ENCODE assay signal across 9 mouse cellular contexts in genomic region chr1:74195961-74196360, GRCm38 (mm10). TPM values are rescaled to one million over a fixed set of nuclear protein-coding genes. Genes with fewer than 3 reads are reported as not detected.
DNase-seq lines count a peak whose midpoint lies in the region; ATAC-seq and TF ChIP-seq lines count a peak whose summit lies in the region.
"Had no signal": no experiment of that assay in that cellular context is flagged by ENCODE, and none has a peak within 500 bp of the region (broad histone marks: within the 10 kb centered on the region; RNA-seq: fewer than 3 reads in every experiment).

No protein-coding gene starts in this region.

- 53% methylated on average over 7 of the region's 7 CpGs for WGBS in hindbrain, embryonic 11.5 days
- 43% methylated on average over 7 of the region's 7 CpGs for WGBS in hindbrain, embryonic 12.5 days
- 54% methylated on average over 7 of the region's 7 CpGs for WGBS in embryonic facial prominence, embryonic 10.5 days
- WGBS in liver, postnatal 0 days (ENCODE audit: insufficient replicate concordance), result 33% methylated on average over 7 of the region's 7 CpGs

- no peaks in the 10 kb centered on the region for H3K9me3 ChIP-seq in hindbrain, embryonic 11.5 days (ENCODE audit: control insufficient read depth, low read length)
- H3K9me3 ChIP-seq in hindbrain, embryonic 12.5 days (replicated peaks), result no peaks in the 10 kb centered on the region
- no peaks in the 10 kb centered on the region for H3K9me3 ChIP-seq in embryonic facial prominence, embryonic 10.5 days
- H3K9me3 ChIP-seq in liver, postnatal 0 days (ENCODE audit: low read length), result no peaks in the 10 kb centered on the region
- H3K9me3 ChIP-seq: embryonic facial prominence, embryonic 12.5 days had no signal

- H3K27ac ChIP-seq in hindbrain, embryonic 11.5 days (ENCODE audit: low read depth, low read length), result no peak overlapping the region
- no peak overlapping the region for H3K27ac ChIP-seq in hindbrain, embryonic 12.5 days
- no peak overlapping the region for H3K27ac ChIP-seq in embryonic facial prominence, embryonic 10.5 days (replicated peaks)
- no peak overlapping the region; the same call in 1 of the 2 replicates for H3K27ac ChIP-seq in liver, postnatal 0 days (ENCODE audit: low read depth)
- H3K27ac ChIP-seq: embryonic facial prominence, embryonic 12.5 days had no signal

- TF ChIP-seq EP300 in liver, postnatal 0 days (IDR thresholded peaks at IDR 0.05; ENCODE audit: low read depth), result no peak

- no peak overlapping the region for H3K4me2 ChIP-seq in hindbrain, embryonic 11.5 days (replicated peaks; ENCODE audit: low read depth, low read length)
- no peak overlapping the region for H3K4me2 ChIP-seq in hindbrain, embryonic 12.5 days (replicated peaks)
- H3K4me2 ChIP-seq in liver, postnatal 0 days (ENCODE audit: low read depth, low read length), result peak overlapping the region; percentile 54; the same call in 1 of the 2 replicates
- H3K4me2 ChIP-seq: embryonic facial prominence, embryonic 12.5 days had no signal

- H3K27me3 ChIP-seq in hindbrain, embryonic 11.5 days (ENCODE audit: control insufficient read depth, insufficient read depth, low read length), result no peaks in the 10 kb centered on the region
- no peaks in the 10 kb centered on the region for H3K27me3 ChIP-seq in hindbrain, embryonic 12.5 days
- H3K27me3 ChIP-seq in embryonic facial prominence, embryonic 10.5 days (replicated peaks; ENCODE audit: low read depth, poor library complexity, severe bottlenecking), result no peaks in the 10 kb centered on the region
- no peaks in the 10 kb centered on the region for H3K27me3 ChIP-seq in liver, postnatal 0 days (ENCODE audit: insufficient read depth, low read length)
- H3K27me3 ChIP-seq: embryonic facial prominence, embryonic 12.5 days had no signal

- H3K36me3 ChIP-seq in hindbrain, embryonic 11.5 days (ENCODE audit: control insufficient read depth, insufficient read depth, low read length), result no peaks in the 10 kb centered on the region
- H3K36me3 ChIP-seq in hindbrain, embryonic 12.5 days, result no peaks in the 10 kb centered on the region
- H3K36me3 ChIP-seq in embryonic facial prominence, embryonic 10.5 days (replicated peaks), result no peaks in the 10 kb centered on the region
- H3K36me3 ChIP-seq in liver, postnatal 0 days (replicated peaks; ENCODE audit: insufficient read depth, low read length), result no peaks in the 10 kb centered on the region
- H3K36me3 ChIP-seq: embryonic facial prominence, embryonic 12.5 days had no signal

- H3K4me3 ChIP-seq in hindbrain, embryonic 11.5 days (ENCODE audit: low read depth, low read length), result no peak overlapping the region
- H3K4me3 ChIP-seq in hindbrain, embryonic 12.5 days, result no peak overlapping the region
- H3K4me3 ChIP-seq in embryonic facial prominence, embryonic 10.5 days, result no peak overlapping the region
- no peak overlapping the region for H3K4me3 ChIP-seq in liver, postnatal 0 days (ENCODE audit: low read depth, low read length)
- H3K4me3 ChIP-seq: embryonic facial prominence, embryonic 12.5 days had no signal

- TF ChIP-seq CTCF in liver, postnatal 0 days (IDR thresholded peaks at IDR 0.05; ENCODE audit: low read depth), result peak; percentile 79

- H3K9ac ChIP-seq in hindbrain, embryonic 11.5 days (ENCODE audit: low read depth, low read length), result no peak overlapping the region
- H3K9ac ChIP-seq in hindbrain, embryonic 12.5 days, result no peak overlapping the region
- no peak overlapping the region for H3K9ac ChIP-seq in liver, postnatal 0 days (replicated peaks)
- H3K9ac ChIP-seq: embryonic facial prominence, embryonic 12.5 days had no signal

- no peaks in the 10 kb centered on the region for H3K4me1 ChIP-seq in hindbrain, embryonic 11.5 days (replicated peaks; ENCODE audit: control insufficient read depth, insufficient read depth, low read length)
- no peaks in the 10 kb centered on the region for H3K4me1 ChIP-seq in hindbrain, embryonic 12.5 days
- peaks cover 4% of the 10 kb centered on the region for H3K4me1 ChIP-seq in embryonic facial prominence, embryonic 10.5 days
- H3K4me1 ChIP-seq in liver, postnatal 0 days (ENCODE audit: insufficient read depth), result peaks cover 4% of the 10 kb centered on the region

- no peak for ATAC-seq in hindbrain, embryonic 11.5 days (ENCODE audit: low FRiP score)
- no peak for ATAC-seq in hindbrain, embryonic 12.5 days (ENCODE audit: low FRiP score)
- peak; percentile 50 for ATAC-seq in liver, postnatal 0 days

- peak; percentile 55 for DNase-seq in hindbrain, embryonic 11.5 days (ENCODE audit: low spot score)
- peak; percentile 79 for DNase-seq in ES-CJ7 (ENCODE audit: low read depth, low spot score)
- peak; percentile 36 for DNase-seq in embryonic facial prominence, embryonic 10.5 days (ENCODE audit: low spot score)
- DNase-seq in liver, postnatal 0 days, result peak; percentile 65
- no peak for DNase-seq in yolk sac, embryonic 10.5 days (ENCODE audit: low spot score)
- no peak for DNase-seq in cerebellum, adult 9-11 months
- no peak for DNase-seq in layer of hippocampus, adult 11-12 months (ENCODE audit: low spot score)

RNA-seq across cellular contexts. Expression of gene Cxcr1, which starts 1.5 kb away (rescaled TPM):
- polyA plus RNA-seq in hindbrain, embryonic 11.5 days (2014; fragmentation: Nextera tagmentation; extraction: Ambion mirVana), result 0.15 TPM in 1 of 2 replicates, not detected in the other
- not detected in 2 replicates for polyA plus RNA-seq in hindbrain, embryonic 12.5 days (2016; fragmentation: Nextera tagmentation; extraction: Ambion mirVana)
- polyA plus RNA-seq in embryonic facial prominence, embryonic 10.5 days (2016; fragmentation: Nextera tagmentation; extraction: Ambion mirVana), result not detected in 2 replicates
- not detected in 2 replicates for polyA plus RNA-seq in liver, postnatal 0 days (2015; fragmentation: Nextera tagmentation; extraction: Ambion mirVana)
- polyA plus RNA-seq: embryonic facial prominence, embryonic 12.5 days had no signal

RNA-seq across cellular contexts. Expression of gene Arpc2, which starts 39.9 kb away (rescaled TPM):
- 325 and 330 TPM in 2 replicates for polyA plus RNA-seq in hindbrain, embryonic 11.5 days (2014; fragmentation: Nextera tagmentation; extraction: Ambion mirVana)
- 370 and 394 TPM in 2 replicates for polyA plus RNA-seq in hindbrain, embryonic 12.5 days (2016; fragmentation: Nextera tagmentation; extraction: Ambion mirVana)
- 359 and 369 TPM in 2 replicates for polyA plus RNA-seq in embryonic facial prominence, embryonic 10.5 days (2016; fragmentation: Nextera tagmentation; extraction: Ambion mirVana)
- polyA plus RNA-seq in liver, postnatal 0 days (2015; fragmentation: Nextera tagmentation; extraction: Ambion mirVana), result 238 and 254 TPM in 2 replicates

RNA-seq across cellular contexts. Expression of gene Cxcr2, which starts 42.2 kb away (rescaled TPM):
- 0.05 and 0.10 TPM in 2 replicates for polyA plus RNA-seq in hindbrain, embryonic 11.5 days (2014; fragmentation: Nextera tagmentation; extraction: Ambion mirVana)
- not detected in 2 replicates for polyA plus RNA-seq in hindbrain, embryonic 12.5 days (2016; fragmentation: Nextera tagmentation; extraction: Ambion mirVana)
- polyA plus RNA-seq in embryonic facial prominence, embryonic 10.5 days (2016; fragmentation: Nextera tagmentation; extraction: Ambion mirVana), result 0.05 and 0.22 TPM in 2 replicates
- 2.5 and 3.2 TPM in 2 replicates for polyA plus RNA-seq in liver, postnatal 0 days (2015; fragmentation: Nextera tagmentation; extraction: Ambion mirVana)

Comparison
In these comparisons a context has a peak if more than half of its experiments do, and no peak if none do; other contexts are left out.
1. DNase-seq: peak in hindbrain, embryonic 11.5 days (single experiment), ES-CJ7 (single experiment), embryonic facial prominence, embryonic 10.5 days (single experiment) and liver, postnatal 0 days (single experiment); none in yolk sac, embryonic 10.5 days (single experiment), cerebellum, adult 9-11 months (single experiment) and layer of hippocampus, adult 11-12 months (single experiment).